Mouse (Mus musculus) hindbrain, embryonic 15.5 days (tissue): Measurements from ENCODE around the gene Tmem136. TPM values are rescaled to one million over a fixed set of nuclear protein-coding genes. Genes with fewer than 3 reads are reported as not detected.

ENCODE experiments used
- ATAC-seq: fragments of 200-750 bp; cut with Nextera tagmentation; 2 replicates; pipeline ENCODE4 v1.8.0; 2017; ENCODE audit warnings: low read depth, moderate number of reproducible peaks, moderate TSS enrichment; ENCODE audit not compliant: low FRiP score
- H3K27ac ChIP-seq: fragments of 300-500 bp; sonication (generic); replicated peaks from 2 replicates; pipeline ENCODE4 v1.5.1; 2015; ENCODE audit warnings: mild to moderate bottlenecking, inconsistent platforms
- H3K27me3 ChIP-seq: fragments of 300-500 bp; sonication (generic); 2 replicates; pipeline ENCODE4 v1.6.1; 2015; ENCODE audit warnings: control low read depth, inconsistent platforms
- H3K36me3 ChIP-seq: fragments of 300-500 bp; sonication (generic); 2 replicates; pipeline ENCODE4 v1.6.1; 2015; ENCODE audit warnings: control low read depth, inconsistent platforms
- H3K4me1 ChIP-seq: fragments of 300-500 bp; sonication (generic); replicated peaks from 2 replicates; pipeline ENCODE4 v1.6.1; 2015; ENCODE audit warnings: control low read depth, inconsistent platforms
- H3K4me2 ChIP-seq: fragments of 300-500 bp; sonication (generic); 2 replicates; pipeline ENCODE4 v1.6.1; 2015; ENCODE audit warnings: moderate library complexity, mild to moderate bottlenecking, inconsistent platforms
- H3K4me3 ChIP-seq: fragments of 300-500 bp; sonication (generic); 2 replicates; pipeline ENCODE4 v1.5.1; 2015; ENCODE audit warnings: mild to moderate bottlenecking, inconsistent platforms
- H3K9ac ChIP-seq: fragments of 300-500 bp; sonication (generic); 2 replicates; pipeline ENCODE4 v1.6.1; 2015; ENCODE audit warnings: inconsistent platforms
- H3K9me3 ChIP-seq: fragments of 300-500 bp; sonication (generic); 2 replicates; pipeline ENCODE4 v1.6.1; 2016; ENCODE audit warnings: control low read depth, inconsistent platforms
- WGBS: fragments of 180-500 bp; shearing (Covaris S2); methylation state at CpG from one replicate; pipeline ENCODE4 v1.1.7; 2015; 5-methylcytosine and 5-hydroxymethylcytosine counted together
- polyA plus RNA-seq: library from polyadenylated mRNA; unstranded; fragments of >200 nt; fragmentation: Nextera tagmentation; extraction: Ambion mirVana; gene quantifications from 2 replicates; pipeline ENCODE4 v1.2.1, GENCODE M21; 2015

The Tmem136 gene
- polyA plus RNA-seq, 1 experiment from 2014 or later = 10.0 TPM

- Histone ChIP-seq H3K9ac (no peak overlapping the region), H3K27me3 (no peaks in the 10 kb centered on the region), H3K4me2 (no peak overlapping the region), H3K4me1 (peaks cover 7% of the 10 kb centered on the region; the same call in 1 of the 2 replicates), H3K27ac (no peak overlapping the region), H3K36me3 (no peaks in the 10 kb centered on the region), H3K4me3 (no peak overlapping the region), H3K9me3 (no peaks in the 10 kb centered on the region)
- no peak for ATAC-seq
Observed at GRCm38 (mm10) chr9:43096337-43096736, 20.0 kb downstream of the Tmem136 start.

DNA sequence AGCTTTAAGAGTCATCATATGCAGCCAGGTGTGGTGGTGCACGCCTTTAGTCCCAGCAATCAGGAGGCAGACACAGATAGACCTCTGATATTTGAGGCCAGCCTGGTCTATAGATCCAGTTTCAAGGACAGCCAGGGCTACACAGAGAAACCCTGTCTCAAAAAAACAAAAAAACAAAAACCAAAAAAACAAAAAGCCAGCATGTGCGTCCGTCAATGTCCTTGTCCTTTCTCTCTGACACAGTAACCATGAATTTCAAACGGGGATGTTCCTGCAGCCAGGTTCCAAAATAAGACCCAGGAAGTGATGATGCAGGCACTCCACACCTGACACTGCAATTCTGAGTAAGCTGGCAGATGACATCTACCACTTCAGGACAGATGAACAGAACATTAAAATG, 21.5 kb downstream of the Tmem136 start:
- H3K4me2 ChIP-seq = no peak overlapping the region
- no peak overlapping the region for H3K4me3 ChIP-seq
- 92% methylated on average over 4 of the region's 4 CpGs for WGBS
- no peaks in the 10 kb centered on the region for H3K36me3 ChIP-seq
- peaks cover 4% of the 10 kb centered on the region; the same call in 1 of the 2 replicates for H3K4me1 ChIP-seq
- H3K27ac ChIP-seq = no peak overlapping the region
- no peak for ATAC-seq
- no peak overlapping the region for H3K9ac ChIP-seq
- no peaks in the 10 kb centered on the region for H3K27me3 ChIP-seq
- no peaks in the 10 kb centered on the region for H3K9me3 ChIP-seq

DNA sequence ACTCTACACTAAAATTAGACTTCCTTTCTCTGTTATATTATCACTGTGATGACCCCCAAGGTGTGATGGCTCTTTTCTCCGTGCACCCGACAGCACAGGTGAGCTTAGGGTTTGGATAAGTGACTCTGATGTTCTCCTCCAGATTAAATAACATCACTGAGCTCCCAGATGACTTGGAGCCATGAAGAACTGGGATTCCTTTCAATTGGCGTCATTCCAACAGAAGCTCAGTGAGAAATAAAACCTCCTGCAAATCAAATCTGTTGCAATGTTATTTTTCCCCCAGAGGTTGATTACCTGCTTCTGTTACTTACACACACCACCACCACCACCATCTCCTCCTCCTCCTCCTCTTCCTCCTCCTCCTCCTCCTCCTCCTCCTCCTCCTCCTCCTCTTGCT, 22.6 kb downstream of the Tmem136 start:
- H3K4me2 ChIP-seq = no peak overlapping the region
- 62% methylated on average over 3 of the region's 3 CpGs for WGBS
- H3K4me1 ChIP-seq = peaks cover 2% of the 10 kb centered on the region; the same call in 1 of the 2 replicates
- no peak overlapping the region for H3K4me3 ChIP-seq
- no peak overlapping the region for H3K27ac ChIP-seq
- no peaks in the 10 kb centered on the region for H3K36me3 ChIP-seq
- no peak overlapping the region for H3K9ac ChIP-seq
- no peak for ATAC-seq
- H3K9me3 ChIP-seq = no peaks in the 10 kb centered on the region
- H3K27me3 ChIP-seq = no peaks in the 10 kb centered on the region

GRCm38 (mm10) chr9:43085686-43086285, 30.6 kb downstream of the Tmem136 start:
- no peak for ATAC-seq
- Histone ChIP-seq H3K27me3 (no peaks in the 10 kb centered on the region), H3K4me2 (no peak overlapping the region), H3K36me3 (no peaks in the 10 kb centered on the region), H3K9ac (no peak overlapping the region), H3K9me3 (no peaks in the 10 kb centered on the region), H3K27ac (no peak overlapping the region), H3K4me1 (no peaks in the 10 kb centered on the region), H3K4me3 (no peak overlapping the region)
- WGBS = 91% methylated on average over 1 of the region's 1 CpGs

DNA sequence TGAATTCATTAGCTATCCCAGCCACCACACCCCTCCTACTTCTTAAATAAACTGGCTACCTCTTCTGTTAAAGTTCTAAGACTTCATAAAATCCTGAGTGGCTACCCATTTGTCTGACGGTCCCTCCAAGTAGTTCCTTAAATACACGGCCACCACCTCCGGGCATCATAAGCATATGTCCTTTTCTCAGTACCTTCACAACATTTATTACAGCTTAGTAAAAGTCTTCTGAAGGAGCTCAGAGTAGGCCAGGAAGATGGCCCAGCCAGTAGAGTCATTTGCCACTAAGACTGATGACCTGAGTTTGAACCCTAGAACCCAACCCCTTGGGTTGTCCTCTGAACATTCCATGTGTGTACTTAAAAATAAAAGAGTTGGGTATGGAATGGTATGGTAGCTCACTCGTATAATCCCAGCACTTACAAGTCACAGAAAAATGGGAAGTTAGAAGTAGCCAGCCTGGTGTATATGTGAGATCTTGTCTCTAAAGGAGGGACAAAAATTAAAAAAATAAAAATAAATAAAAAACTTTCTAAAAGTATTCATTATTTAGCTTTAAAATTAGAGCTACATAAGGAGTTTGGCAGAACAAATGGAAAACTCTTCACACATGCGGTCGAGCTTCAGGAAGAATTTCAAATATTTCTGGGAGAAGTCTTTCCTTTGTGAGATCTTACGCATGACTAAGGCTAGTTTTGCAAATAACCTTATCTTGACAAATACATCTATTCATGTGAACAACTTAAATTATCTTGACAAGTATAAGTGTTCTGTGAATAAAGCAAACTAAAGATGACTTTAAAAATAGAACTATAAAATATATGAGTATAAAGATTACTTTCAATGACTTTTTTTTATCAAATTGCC, 31.6 kb downstream of the Tmem136 start:
- Histone ChIP-seq H3K9me3 (no peaks in the 10 kb centered on the region), H3K4me1 (no peaks in the 10 kb centered on the region), H3K4me3 (no peak overlapping the region), H3K9ac (no peak overlapping the region), H3K36me3 (no peaks in the 10 kb centered on the region), H3K27me3 (no peaks in the 10 kb centered on the region), H3K4me2 (no peak overlapping the region), H3K27ac (no peak overlapping the region)
- WGBS = 82% methylated on average over 7 of the region's 7 CpGs
- ATAC-seq = no peak

- Histone ChIP-seq H3K36me3 (no peaks in the 10 kb centered on the region), H3K4me2 (no peak overlapping the region), H3K27me3 (no peaks in the 10 kb centered on the region), H3K4me1 (no peaks in the 10 kb centered on the region), H3K4me3 (no peak overlapping the region), H3K9me3 (no peaks in the 10 kb centered on the region), H3K27ac (no peak overlapping the region), H3K9ac (no peak overlapping the region)
- no peak for ATAC-seq
- WGBS = 22% methylated on average over 7 of the region's 7 CpGs
Observed at GRCm38 (mm10) chr9:43083441-43084055, 32.8 kb downstream of the Tmem136 start.

DNA sequence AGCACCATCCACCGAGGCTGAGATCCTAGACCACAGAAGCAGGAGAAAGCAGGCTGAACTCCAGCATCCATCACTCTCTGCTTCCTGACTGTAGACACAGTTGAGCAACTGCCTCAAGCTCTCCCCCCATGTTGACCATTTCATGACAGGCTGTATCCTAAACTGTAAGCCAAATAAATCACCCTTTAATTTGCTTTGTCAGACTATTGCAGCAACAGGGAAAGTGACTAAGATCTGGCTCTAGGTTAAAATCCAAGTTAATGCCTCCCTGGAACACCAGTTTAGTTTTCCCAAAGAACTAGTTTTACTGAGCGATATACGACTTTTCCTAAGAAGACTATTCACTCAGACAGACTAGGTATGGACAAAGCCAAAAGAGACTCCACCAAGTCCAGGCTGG, 37.7 kb downstream of the Tmem136 start:
- H3K27ac ChIP-seq = no peak overlapping the region
- 92% methylated on average over 3 of the region's 3 CpGs for WGBS
- no peaks in the 10 kb centered on the region for H3K4me1 ChIP-seq
- H3K36me3 ChIP-seq = no peaks in the 10 kb centered on the region
- no peak overlapping the region for H3K4me3 ChIP-seq
- H3K9ac ChIP-seq = no peak overlapping the region
- no peak for ATAC-seq
- no peak overlapping the region for H3K4me2 ChIP-seq
- no peaks in the 10 kb centered on the region for H3K9me3 ChIP-seq
- no peaks in the 10 kb centered on the region for H3K27me3 ChIP-seq

- 75% methylated on average over 7 of the region's 7 CpGs for WGBS
- ATAC-seq = no peak
- Histone ChIP-seq H3K9me3 (no peaks in the 10 kb centered on the region), H3K27me3 (no peaks in the 10 kb centered on the region), H3K36me3 (no peaks in the 10 kb centered on the region), H3K4me1 (peaks cover 8% of the 10 kb centered on the region), H3K27ac (no peak overlapping the region), H3K4me2 (no peak overlapping the region), H3K4me3 (no peak overlapping the region), H3K9ac (no peak overlapping the region)
Observed at GRCm38 (mm10) chr9:43076163-43076562, 40.2 kb downstream of the Tmem136 start.

DNA sequence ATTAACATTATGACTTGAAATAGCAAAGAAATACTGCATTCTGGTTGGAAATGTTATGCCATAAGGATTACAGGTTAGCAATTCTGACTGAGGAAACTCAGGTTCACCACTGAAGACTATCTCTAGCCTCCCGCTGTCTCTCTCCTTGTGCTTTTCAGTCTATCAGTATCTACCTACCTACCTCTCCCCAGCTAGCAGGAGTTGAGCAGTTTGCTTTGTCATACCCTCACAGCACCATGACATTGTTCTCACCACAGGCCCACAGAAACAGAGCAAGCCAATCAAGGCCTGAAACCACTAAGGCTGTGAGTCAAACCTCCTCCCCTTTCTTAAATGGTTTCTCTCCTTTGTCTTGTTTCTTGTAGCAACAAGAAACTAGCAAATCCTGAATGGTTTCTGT, 41.8 kb downstream of the Tmem136 start:
- no peak for ATAC-seq
- Histone ChIP-seq H3K9me3 (no peaks in the 10 kb centered on the region), H3K4me3 (no peak overlapping the region), H3K9ac (no peak overlapping the region), H3K4me1 (peaks cover 8% of the 10 kb centered on the region), H3K4me2 (no peak overlapping the region), H3K27me3 (no peaks in the 10 kb centered on the region), H3K27ac (no peak overlapping the region), H3K36me3 (no peaks in the 10 kb centered on the region)
- WGBS = 94% methylated on average over 1 of the region's 1 CpGs

GRCm38 (mm10) chr9:43071741-43072140, 44.6 kb downstream of the Tmem136 start:
- peaks cover 32% of the 10 kb centered on the region for H3K4me1 ChIP-seq
- no peaks in the 10 kb centered on the region for H3K9me3 ChIP-seq
- H3K4me2 ChIP-seq = peak overlapping the region; percentile 64
- H3K36me3 ChIP-seq = no peaks in the 10 kb centered on the region
- no peaks in the 10 kb centered on the region for H3K27me3 ChIP-seq
- peak overlapping the region; percentile 56 for H3K4me3 ChIP-seq
- 0 out of 2 replicates have a peak overlapping the region, but pooled peaks have one; percentile 40 for H3K9ac ChIP-seq
- 34% methylated on average over 2 of the region's 2 CpGs for WGBS
- ATAC-seq = no peak
- peak overlapping the region; percentile 78 for H3K27ac ChIP-seq

GRCm38 (mm10) chr9:43071176-43071575, 45.2 kb downstream of the Tmem136 start:
- 18% methylated on average over 4 of the region's 4 CpGs for WGBS
- no peaks in the 10 kb centered on the region for H3K27me3 ChIP-seq
- H3K9me3 ChIP-seq = no peaks in the 10 kb centered on the region
- peak overlapping the region; percentile 40 for H3K9ac ChIP-seq
- H3K27ac ChIP-seq = peak overlapping the region; percentile 78
- H3K36me3 ChIP-seq = no peaks in the 10 kb centered on the region
- peak overlapping the region; percentile 56 for H3K4me3 ChIP-seq
- peak overlapping the region; percentile 64 for H3K4me2 ChIP-seq
- H3K4me1 ChIP-seq = peaks cover 37% of the 10 kb centered on the region
- peak; percentile 96 for ATAC-seq

GRCm38 (mm10) chr9:43070566-43070965, 45.8 kb downstream of the Tmem136 start:
- no peaks in the 10 kb centered on the region for H3K27me3 ChIP-seq
- H3K9ac ChIP-seq = peak overlapping the region; percentile 40
- H3K36me3 ChIP-seq = no peaks in the 10 kb centered on the region
- no peak for ATAC-seq
- peak overlapping the region; percentile 64 for H3K4me2 ChIP-seq
- peak overlapping the region; percentile 78 for H3K27ac ChIP-seq
- 13% methylated on average over 4 of the region's 4 CpGs for WGBS
- H3K4me1 ChIP-seq = peaks cover 37% of the 10 kb centered on the region
- H3K9me3 ChIP-seq = no peaks in the 10 kb centered on the region
- peak overlapping the region; percentile 56 for H3K4me3 ChIP-seq
